Mouse (Mus musculus): ENCODE measurements around the gene Zcchc24. TPM values are rescaled to one million over a fixed set of nuclear protein-coding genes. Genes with fewer than 3 reads are reported as not detected.

Zcchc24 gene
- polyA plus RNA-seq, 1 experiment, result 34.8 TPM

DNA sequence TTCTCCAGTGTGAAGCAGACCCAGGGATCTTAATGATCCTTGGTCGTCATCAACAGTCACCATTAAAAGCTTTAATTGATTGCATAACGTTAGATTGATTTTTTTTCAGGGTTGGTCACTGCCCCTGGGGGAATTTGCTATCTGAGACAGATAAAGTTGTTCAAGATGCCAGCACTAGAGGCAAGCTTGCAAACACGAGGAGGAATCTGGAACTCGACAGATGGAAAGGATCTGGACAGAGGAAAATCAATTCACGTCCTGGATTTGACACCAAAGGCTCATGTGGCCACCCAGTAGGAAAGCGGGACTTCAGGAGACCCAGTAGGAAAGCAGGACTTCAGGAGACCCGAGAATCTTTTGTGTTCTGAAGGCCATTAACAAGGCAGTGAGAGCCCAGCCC lies 14.4 kb upstream of the Zcchc24 start:
- Histone ChIP-seq H3K27ac (ENCODE audit: insufficient read depth, low read depth, low read length) (no peak overlapping the region), H3K4me1 (ENCODE audit: control insufficient read depth, insufficient read depth, low read length) (peaks cover 20% of the 10 kb centered on the region), H3K4me3 (ENCODE audit: insufficient read depth, low read length) (no peak overlapping the region)
- TF ChIP-seq CTCF (IDR thresholded peaks at IDR 0.05; ENCODE audit: low read depth, low read length), result no peak
- no peak for TF ChIP-seq POLR2A (IDR thresholded peaks at IDR 0.05; ENCODE audit: borderline replicate concordance, low read depth, low read length)

- H3K4me1 ChIP-seq (ENCODE audit: control insufficient read depth, insufficient read depth, low read length), result peaks cover 13% of the 10 kb centered on the region
- TF ChIP-seq CTCF (IDR thresholded peaks at IDR 0.05; ENCODE audit: low read depth, low read length) (no peak), POLR2A (IDR thresholded peaks at IDR 0.05; ENCODE audit: borderline replicate concordance, low read depth, low read length) (no peak)
- H3K27ac ChIP-seq (ENCODE audit: insufficient read depth, low read depth, low read length), result no peak overlapping the region
- H3K4me3 ChIP-seq (ENCODE audit: insufficient read depth, low read length), result no peak overlapping the region
Measured at GRCm38 (mm10) chr14:25780601-25781000, 11.8 kb upstream of the Zcchc24 start.

- Histone ChIP-seq H3K27ac (ENCODE audit: insufficient read depth, low read depth, low read length) (no peak overlapping the region), H3K4me1 (ENCODE audit: control insufficient read depth, insufficient read depth, low read length) (peaks cover 14% of the 10 kb centered on the region), H3K4me3 (ENCODE audit: insufficient read depth, low read length) (no peak overlapping the region)
- TF ChIP-seq POLR2A (IDR thresholded peaks at IDR 0.05; ENCODE audit: borderline replicate concordance, low read depth, low read length) (no peak), CTCF (IDR thresholded peaks at IDR 0.05; ENCODE audit: low read depth, low read length) (no peak)
Measured at GRCm38 (mm10) chr14:25776294-25776693, 7.5 kb upstream of the Zcchc24 start.

GRCm38 (mm10) chr14:25774100-25774499 lies 5.3 kb upstream of the Zcchc24 start:
- H3K4me3 ChIP-seq (ENCODE audit: insufficient read depth, low read length), result no peak overlapping the region
- peaks cover 10% of the 10 kb centered on the region for H3K4me1 ChIP-seq (ENCODE audit: control insufficient read depth, insufficient read depth, low read length)
- no peak overlapping the region for H3K27ac ChIP-seq (ENCODE audit: insufficient read depth, low read depth, low read length)
- TF ChIP-seq CTCF (IDR thresholded peaks at IDR 0.05; ENCODE audit: low read depth, low read length), result no peak
- TF ChIP-seq POLR2A (IDR thresholded peaks at IDR 0.05; ENCODE audit: borderline replicate concordance, low read depth, low read length), result no peak

- no peak overlapping the region for H3K27ac ChIP-seq (ENCODE audit: insufficient read depth, low read depth, low read length)
- no peak overlapping the region for H3K4me3 ChIP-seq (ENCODE audit: insufficient read depth, low read length)
- H3K4me1 ChIP-seq (ENCODE audit: control insufficient read depth, insufficient read depth, low read length), result peaks cover 10% of the 10 kb centered on the region
- TF ChIP-seq CTCF (IDR thresholded peaks at IDR 0.05; ENCODE audit: low read depth, low read length), result no peak
- no peak for TF ChIP-seq POLR2A (IDR thresholded peaks at IDR 0.05; ENCODE audit: borderline replicate concordance, low read depth, low read length)
Measured at GRCm38 (mm10) chr14:25773039-25773438, 4.2 kb upstream of the Zcchc24 start.

DNA sequence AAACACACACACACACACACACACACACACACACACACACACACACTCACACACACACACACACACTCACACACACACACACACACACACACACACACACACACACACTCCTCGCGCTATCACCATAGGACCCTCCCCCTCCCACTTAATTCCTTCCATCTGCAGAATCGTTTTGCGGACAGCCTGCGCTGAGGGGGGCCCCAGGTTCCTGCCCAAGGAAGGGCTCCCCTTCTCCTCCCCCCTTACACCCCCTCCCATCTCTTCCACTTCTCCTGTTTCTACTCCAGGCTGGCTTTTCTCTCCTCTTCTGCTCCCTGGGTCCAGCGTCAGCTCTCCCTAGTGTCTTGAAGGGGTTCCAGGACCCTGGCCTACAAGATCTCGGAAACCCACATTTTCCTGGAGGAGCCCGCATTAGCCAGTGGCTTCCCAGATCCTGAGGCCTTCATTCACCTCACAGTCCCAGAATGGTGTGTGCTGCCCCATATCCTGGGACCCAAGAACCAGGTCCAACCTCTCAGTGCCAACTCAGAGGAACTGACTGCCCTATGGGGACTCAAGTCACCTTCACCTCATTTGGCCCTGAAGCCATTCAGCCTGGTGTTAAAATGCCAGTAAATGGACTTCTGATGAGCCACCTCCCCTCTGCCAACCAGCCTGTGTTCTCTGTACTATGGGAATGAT lies 927 bp upstream of the Zcchc24 start:
- no peak overlapping the region for H3K4me3 ChIP-seq (ENCODE audit: insufficient read depth, low read length)
- H3K27ac ChIP-seq (ENCODE audit: insufficient read depth, low read depth, low read length), result no peak overlapping the region
- H3K4me1 ChIP-seq (ENCODE audit: control insufficient read depth, insufficient read depth, low read length), result peaks cover 14% of the 10 kb centered on the region
- no peak for TF ChIP-seq POLR2A (IDR thresholded peaks at IDR 0.05; ENCODE audit: borderline replicate concordance, low read depth, low read length)
- TF ChIP-seq CTCF (IDR thresholded peaks at IDR 0.05; ENCODE audit: low read depth, low read length), result no peak

DNA sequence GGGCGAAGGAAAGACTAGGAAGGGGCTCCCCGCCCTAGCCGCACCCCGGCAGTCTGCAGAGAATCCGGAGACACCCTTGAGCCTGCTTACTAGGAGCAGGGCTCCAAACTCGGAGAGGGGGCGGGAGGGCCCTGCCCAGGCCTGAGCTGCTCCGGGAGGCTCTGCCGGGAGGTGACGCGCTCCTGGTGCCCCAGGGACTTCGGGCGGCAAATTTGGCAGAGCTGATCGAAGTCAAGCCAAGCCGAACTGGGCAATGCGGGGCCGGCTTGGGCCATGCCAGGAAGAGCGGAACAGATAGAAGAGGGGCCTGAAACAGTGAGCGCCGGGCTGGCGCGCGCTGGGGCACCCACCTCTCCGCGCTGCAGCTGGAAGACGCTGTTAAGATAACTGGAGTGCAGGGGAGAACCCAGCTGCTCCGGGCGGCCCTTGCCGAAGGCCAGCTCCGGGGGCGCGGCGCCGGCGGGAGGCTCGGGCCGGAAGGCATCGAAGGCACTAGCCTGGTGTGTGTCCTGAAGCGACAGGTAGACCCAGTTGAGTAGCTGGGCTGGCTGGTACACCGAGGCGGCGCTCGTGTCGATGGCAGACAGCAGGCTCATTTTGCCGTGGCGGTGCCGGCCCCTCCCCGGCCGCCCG lies 462 bp downstream of the Zcchc24 start:
- Histone ChIP-seq H3K4me3 (ENCODE audit: insufficient read depth, low read length) (peak overlapping the region; percentile 64), H3K27ac (ENCODE audit: insufficient read depth, low read depth, low read length) (no peak overlapping the region), H3K4me1 (ENCODE audit: control insufficient read depth, insufficient read depth, low read length) (peaks cover 5% of the 10 kb centered on the region)
- TF ChIP-seq CTCF (IDR thresholded peaks at IDR 0.05; ENCODE audit: low read depth, low read length), result no peak
- no peak for TF ChIP-seq POLR2A (IDR thresholded peaks at IDR 0.05; ENCODE audit: borderline replicate concordance, low read depth, low read length)

DNA sequence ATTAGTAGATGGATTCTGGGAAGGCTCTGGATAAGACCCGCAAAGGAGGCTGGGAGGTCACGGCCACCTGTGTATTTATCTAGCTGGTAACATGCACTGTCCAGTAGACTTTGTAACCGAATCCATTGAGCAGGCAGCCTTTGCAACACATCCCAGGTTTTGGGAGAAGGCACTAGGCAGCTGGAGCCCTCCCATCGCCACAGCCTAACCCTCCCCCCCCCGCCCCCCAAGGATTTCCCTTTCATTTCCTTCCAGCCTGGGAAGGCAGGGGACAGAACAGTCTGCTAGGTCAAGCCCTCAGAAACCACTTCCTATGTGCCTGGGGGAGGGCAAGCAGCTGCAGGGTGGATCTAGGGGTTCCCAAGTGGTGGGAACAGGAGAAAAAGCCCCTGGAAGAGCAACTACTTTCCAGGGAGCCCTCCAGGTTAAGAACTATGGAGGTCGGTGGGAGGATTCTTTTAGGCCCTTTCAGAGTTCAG lies 1.1 kb downstream of the Zcchc24 start:
- TF ChIP-seq POLR2A (IDR thresholded peaks at IDR 0.05; ENCODE audit: borderline replicate concordance, low read depth, low read length) (no peak), CTCF (IDR thresholded peaks at IDR 0.05; ENCODE audit: low read depth, low read length) (no peak)
- H3K4me3 ChIP-seq (ENCODE audit: insufficient read depth, low read length), result peak overlapping the region; percentile 64
- no peak overlapping the region for H3K27ac ChIP-seq (ENCODE audit: insufficient read depth, low read depth, low read length)
- peaks cover 4% of the 10 kb centered on the region for H3K4me1 ChIP-seq (ENCODE audit: control insufficient read depth, insufficient read depth, low read length)

- TF ChIP-seq CTCF (IDR thresholded peaks at IDR 0.05; ENCODE audit: low read depth, low read length) (no peak), POLR2A (IDR thresholded peaks at IDR 0.05; ENCODE audit: borderline replicate concordance, low read depth, low read length) (no peak)
- no peak overlapping the region for H3K27ac ChIP-seq (ENCODE audit: insufficient read depth, low read depth, low read length)
- no peak overlapping the region for H3K4me3 ChIP-seq (ENCODE audit: insufficient read depth, low read length)
- H3K4me1 ChIP-seq (ENCODE audit: control insufficient read depth, insufficient read depth, low read length), result peaks cover 4% of the 10 kb centered on the region
Measured at GRCm38 (mm10) chr14:25766441-25766840, 2.4 kb downstream of the Zcchc24 start.

DNA sequence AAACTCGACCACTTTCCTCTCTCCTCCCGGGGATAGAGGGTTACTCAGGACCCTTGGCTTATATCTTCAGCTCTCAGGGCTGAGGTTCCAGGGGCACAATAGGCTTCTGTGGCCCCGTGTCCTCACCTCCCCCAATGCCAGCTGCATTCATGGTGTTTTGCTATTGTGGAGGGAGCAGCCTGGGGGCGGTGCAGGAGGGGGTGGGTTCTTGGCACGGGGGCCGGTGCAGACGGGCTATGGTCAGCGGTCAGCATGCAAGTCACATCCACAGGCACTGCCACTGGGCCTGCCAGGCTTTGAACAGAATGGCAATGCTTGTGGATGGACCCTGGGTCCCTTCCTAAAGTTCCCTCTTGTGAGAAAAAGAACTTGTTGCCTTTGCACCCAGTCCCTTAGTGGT lies 2.9 kb downstream of the Zcchc24 start:
- Histone ChIP-seq H3K4me3 (ENCODE audit: insufficient read depth, low read length) (no peak overlapping the region), H3K27ac (ENCODE audit: insufficient read depth, low read depth, low read length) (no peak overlapping the region), H3K4me1 (ENCODE audit: control insufficient read depth, insufficient read depth, low read length) (peaks cover 4% of the 10 kb centered on the region)
- no peak for TF ChIP-seq POLR2A (IDR thresholded peaks at IDR 0.05; ENCODE audit: borderline replicate concordance, low read depth, low read length)
- TF ChIP-seq CTCF (IDR thresholded peaks at IDR 0.05; ENCODE audit: low read depth, low read length), result no peak

All from bone marrow macrophage, adult 2 months (primary cell).